Mouse (Mus musculus): ENCODE data around the gene Hspa12b.

The Hspa12b gene

DNA sequence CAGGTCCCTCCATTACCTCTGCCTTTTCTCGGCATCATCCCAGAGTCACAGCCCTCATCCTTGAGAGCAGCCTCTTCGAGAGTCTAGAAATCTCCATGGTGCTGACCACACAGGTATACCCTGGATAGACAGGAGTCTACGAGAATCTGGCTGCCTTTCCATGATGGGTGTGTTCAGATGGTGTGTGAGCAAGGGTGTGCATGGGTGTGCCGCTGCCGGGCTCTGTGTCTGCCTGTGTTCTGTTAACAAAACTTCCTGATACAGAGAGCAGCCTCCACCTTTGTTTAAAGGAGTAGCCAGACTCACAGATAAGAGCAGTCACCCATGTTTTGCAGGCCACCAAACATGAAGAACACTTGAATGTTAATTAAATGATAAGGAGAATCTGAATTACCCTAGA lies 2.8 kb downstream of the Hspa12b start:
- peak in 1 of 2 experiments; percentile 20 for DNase-seq (ENCODE audit: low spot score in 2 of 2)

- DNase-seq (ENCODE audit: low spot score in 2 of 2) = no peak
These were observed 3.8 kb downstream of the Hspa12b start for GRCm38 (mm10) chr2:131130849-131131248.

- DNase-seq (ENCODE audit: low spot score in 2 of 2) = no peak
These were observed 5.2 kb downstream of the Hspa12b start for GRCm38 (mm10) chr2:131132111-131132888.

DNA sequence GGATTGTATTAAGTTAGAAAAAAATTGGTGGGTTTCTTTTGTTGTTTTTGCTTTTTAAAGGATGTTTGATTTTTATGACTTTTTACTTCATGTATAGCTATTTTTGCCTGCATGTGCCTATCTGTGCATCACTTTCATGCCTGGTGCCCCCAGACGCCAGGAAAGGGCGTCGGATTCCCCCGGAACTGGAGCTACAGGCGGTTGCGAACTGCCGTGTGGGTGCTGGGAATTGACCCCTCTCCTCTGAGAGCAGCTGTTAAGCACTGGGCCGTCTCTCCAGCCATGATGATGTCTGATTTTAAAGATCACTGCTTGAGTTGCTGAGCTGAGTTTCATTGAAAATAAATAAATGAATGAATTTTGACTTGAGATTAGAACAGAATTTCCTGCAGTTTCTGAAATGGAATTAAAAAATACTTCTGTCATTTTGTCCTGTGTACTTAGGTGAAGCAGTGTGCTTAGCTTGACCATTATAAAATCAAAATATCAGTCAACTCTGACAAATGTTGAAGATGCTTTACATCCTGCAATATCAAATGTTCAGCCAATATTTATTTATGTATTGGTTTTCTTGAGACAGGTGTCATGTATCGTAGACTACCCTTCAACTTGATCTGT lies 6.0 kb downstream of the Hspa12b start, which contains the start of gene Gm11037:
Gene Gm11037 (plus strand): TSS at position 568 of the 618 bp plus-strand sequence.
- no peak for DNase-seq (ENCODE audit: low spot score in 2 of 2)

GRCm38 (mm10) chr2:131134381-131134780 lies 7.3 kb downstream of the Hspa12b start:
- peak; percentile 27 to 36 for DNase-seq (ENCODE audit: low spot score in 2 of 2)

- DNase-seq (ENCODE audit: low spot score in 2 of 2) = peak in 1 of 2 experiments; percentile 34
These were observed 7.8 kb downstream of the Hspa12b start for GRCm38 (mm10) chr2:131134826-131135400.

DNA sequence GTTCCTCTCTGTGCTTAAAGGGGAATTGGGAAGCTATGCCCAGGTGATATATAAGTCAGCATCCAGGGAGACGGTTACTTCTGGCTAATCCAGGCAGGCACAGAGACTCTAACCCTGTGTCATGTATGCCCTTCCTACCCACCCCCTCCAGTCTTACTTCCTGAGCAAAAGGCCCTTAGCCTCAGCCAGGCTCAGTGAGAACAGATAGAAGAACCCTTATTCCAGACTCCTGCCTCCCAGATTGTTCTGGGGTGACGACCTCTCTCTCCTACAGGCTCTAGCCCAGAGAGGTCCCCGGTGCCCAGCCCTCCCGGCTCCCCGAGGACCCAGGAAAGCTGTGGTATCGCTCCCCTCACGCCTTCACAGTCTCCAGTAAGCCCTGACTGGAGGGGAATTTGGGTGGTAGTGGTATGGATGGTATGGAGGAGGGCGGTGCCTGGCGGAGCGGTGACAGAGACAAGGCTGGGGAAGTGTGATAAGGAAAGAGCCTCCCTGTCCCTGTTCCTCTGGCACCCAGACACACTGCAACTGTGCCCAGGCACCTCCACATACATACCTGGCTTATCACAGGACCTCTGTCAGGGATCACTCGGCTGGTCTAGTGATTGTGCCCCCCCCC lies 8.6 kb downstream of the Hspa12b start:
- peak; percentile 70 to 81 for DNase-seq (ENCODE audit: low spot score in 2 of 2)

- peak in 1 of 2 experiments; percentile 11 for DNase-seq (ENCODE audit: low spot score in 2 of 2)
These were observed 11.2 kb downstream of the Hspa12b start for GRCm38 (mm10) chr2:131138296-131138695.

- DNase-seq (ENCODE audit: low spot score in 2 of 2) = peak in 1 of 2 experiments; percentile 19
These were observed 11.7 kb downstream of the Hspa12b start for GRCm38 (mm10) chr2:131138760-131139159.

DNA sequence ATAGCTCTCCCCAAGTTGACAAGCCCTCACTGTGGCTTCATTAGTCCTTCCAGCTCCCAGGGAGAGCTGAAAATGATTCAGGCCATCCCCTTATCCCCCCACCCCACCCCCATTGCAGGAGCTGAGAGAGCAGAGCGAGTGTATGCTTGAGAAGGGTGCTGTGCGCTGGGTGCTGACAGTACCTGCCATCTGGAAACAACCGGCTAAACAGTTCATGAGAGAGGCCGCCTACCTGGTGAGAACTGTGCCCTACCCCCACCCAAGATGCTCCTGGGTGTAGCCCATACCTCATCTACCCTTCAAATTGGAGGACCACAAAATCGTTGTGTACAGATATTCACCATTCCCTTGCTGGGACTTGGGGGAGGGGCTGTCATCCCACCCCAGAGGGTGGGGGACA lies 12.2 kb downstream of the Hspa12b start:
- peak; percentile 6 to 13 for DNase-seq (ENCODE audit: low spot score in 2 of 2)

DNA sequence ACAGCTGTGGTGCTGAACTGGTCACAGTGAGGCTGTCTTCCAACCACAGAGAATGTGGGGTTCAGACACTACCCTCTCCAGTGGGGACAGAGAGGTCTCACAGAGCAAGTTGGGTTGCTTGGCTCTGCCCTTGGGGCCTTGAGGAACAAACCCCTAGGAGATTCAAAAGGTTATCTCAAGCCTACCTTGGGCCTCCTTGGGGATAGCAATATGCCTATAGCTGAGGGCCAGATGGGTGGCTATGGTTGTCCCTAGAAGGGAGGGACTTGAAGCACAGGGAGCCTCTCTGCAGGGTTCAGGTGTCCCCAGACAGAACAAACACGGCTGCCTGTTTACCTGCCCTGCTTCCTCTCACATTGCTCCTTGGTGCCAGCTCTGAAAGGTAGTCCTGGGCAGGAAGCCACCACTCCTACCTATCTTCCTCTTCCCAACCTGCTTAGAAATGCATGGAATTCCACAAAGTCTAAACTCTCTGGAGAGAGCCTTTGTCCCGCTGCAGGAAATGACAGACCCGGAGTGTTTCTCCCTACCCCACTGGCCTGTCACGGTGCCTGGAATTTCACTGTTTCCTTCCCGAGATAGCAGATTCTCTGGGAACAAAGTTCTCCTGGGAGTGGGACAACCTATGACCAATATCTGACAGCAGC lies 12.9 kb downstream of the Hspa12b start:
- peak; percentile 19 to 26 for DNase-seq (ENCODE audit: low spot score in 2 of 2)

- DNase-seq (ENCODE audit: low spot score in 2 of 2) = peak in 1 of 2 experiments; percentile 34
These were observed 13.4 kb downstream of the Hspa12b start for GRCm38 (mm10) chr2:131140533-131140905.

- peak in 1 of 2 experiments; percentile 26 for DNase-seq (ENCODE audit: low spot score in 2 of 2)
These were observed 14.4 kb downstream of the Hspa12b start for GRCm38 (mm10) chr2:131141336-131141986.

DNA sequence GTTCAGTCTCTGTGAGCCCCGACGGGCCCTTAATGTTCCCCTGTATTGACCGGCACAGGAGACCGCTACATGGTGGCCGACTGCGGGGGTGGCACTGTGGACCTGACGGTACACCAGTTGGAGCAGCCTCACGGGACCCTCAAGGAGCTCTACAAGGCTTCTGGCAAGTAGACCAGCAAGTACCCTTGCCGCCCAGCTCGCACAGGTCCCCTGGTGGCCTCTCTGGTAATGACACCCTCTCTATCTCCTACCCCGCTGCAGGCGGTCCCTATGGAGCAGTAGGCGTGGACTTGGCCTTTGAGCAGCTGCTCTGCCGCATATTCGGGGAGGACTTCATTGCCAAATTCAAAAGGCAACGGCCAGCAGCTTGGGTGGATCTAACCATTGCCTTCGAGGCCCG lies 15.5 kb downstream of the Hspa12b start:
- DNase-seq (ENCODE audit: low spot score in 2 of 2) = peak; percentile 85 to 92

DNA sequence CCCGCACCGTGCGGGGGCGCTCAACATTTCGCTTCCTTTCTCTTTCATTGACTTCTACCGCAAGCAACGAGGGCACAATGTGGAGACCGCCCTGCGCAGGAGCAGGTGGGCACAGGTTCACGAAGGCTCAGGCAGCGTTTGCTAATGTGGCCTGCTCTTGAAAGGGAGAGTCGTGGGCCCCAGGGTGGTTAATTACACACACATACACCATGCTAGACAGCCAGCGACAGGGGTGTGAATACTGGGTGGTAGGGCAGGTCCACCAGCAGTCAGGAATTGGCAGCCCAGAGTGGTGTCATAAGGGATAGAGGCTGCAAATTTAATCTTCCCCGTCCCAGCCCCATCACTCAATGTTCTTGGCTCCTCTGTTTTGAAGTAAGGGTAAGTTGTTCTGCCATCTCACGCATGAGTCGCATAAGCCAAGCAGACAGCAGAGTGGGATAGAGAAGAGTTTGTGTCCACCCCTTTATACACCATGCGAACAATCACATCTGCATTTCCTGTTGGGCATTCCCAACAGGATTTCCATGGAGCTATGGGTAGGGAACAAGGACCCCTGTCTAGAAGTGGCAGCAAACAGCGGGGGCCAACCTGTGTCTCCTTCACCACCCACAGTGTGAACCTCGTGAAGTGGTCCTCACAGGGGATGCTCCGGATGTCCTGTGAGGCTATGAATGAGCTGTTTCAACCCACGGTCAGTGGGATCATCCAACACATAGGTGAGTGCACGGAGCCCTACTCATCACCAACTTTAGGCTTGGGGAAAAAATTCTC lies 16.1 kb downstream of the Hspa12b start:
- peak in 1 of 2 experiments; percentile 10 for DNase-seq (ENCODE audit: low spot score in 2 of 2)

DNA sequence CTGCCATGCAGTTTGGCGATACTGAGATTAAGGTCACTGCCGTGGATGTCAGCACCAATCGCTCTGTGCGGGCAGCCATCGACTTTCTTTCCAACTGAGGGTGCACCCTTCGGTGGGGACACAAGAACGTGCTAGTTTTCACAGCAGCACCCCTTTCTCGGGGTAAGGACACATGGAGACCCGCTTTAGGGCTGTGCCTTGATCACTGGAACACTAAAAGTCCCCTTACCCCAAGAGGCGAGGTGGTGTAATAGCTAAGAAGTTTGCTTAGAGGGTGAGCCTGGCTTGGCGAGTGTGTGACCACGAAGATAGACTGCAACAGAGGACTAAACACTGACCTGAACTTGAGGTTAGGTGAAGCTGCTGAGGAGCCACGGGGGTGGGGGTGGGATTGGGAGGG lies 18.0 kb downstream of the Hspa12b start:
- no peak for DNase-seq (ENCODE audit: low spot score in 2 of 2)

GRCm38 (mm10) chr2:131145536-131145935 lies 18.5 kb downstream of the Hspa12b start:
- no peak for DNase-seq (ENCODE audit: low spot score in 2 of 2)

DNA sequence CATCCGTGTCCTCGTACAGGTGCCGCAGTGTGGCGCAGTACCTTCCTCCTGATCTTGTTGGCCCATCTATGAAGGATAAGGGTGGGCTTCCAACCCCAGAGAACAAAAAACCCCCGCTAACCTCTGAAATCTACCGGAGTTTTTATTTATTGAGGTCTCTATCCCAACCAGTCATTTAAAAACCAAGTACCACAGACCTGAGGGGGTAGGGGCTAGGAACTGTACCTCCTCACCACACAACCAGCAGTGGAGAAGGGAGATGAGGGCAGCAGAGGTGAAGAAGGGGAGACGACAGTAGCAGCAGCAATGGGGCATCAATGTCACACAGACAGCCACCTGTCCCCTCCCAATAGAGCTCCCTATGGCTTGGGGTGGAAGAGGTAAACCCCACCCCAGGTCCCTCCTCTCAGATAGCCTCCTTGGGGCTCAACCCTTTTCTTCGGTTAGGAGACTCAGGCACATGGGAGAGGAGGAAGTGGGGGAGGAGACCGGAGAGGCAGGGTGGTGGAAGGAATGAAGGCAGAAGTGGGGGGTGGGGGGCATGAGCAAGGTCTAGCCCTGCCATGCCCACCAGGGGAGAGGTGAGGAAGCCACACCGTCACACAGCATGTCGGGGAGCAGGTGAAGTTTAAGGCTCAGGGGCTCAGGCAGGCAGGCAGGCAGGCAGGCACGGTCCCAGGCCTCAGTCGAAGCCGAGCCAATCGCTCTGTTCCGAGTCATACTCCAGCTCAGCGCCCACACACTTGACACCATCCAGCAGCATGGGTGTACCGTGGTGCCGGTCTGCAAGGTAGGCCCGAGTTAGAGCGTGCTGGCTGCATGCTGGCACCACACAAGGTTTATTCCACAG lies 19.3 kb downstream of the Hspa12b start:
- DNase-seq (ENCODE audit: low spot score in 2 of 2) = no peak

DNA sequence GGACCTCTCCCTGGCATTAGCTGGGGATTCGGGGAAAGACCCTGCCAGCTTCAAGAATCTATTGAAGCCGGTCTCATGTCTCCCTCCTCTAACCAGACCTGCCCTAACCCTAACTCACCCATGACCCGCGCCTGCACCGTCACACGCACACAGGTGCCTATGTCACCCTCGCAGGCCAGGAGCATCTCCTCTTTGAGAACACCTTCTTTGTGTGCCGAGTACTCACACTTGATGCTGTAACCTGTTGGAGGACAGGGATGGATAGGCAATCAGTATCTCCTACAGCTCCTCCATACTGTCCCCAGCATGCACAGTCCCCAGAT lies 19.9 kb downstream of the Hspa12b start:
- no peak for DNase-seq (ENCODE audit: low spot score in 2 of 2)
